Mouse (Mus musculus): Measurements from ENCODE around the gene Psen2.

Psen2 gene

DNA sequence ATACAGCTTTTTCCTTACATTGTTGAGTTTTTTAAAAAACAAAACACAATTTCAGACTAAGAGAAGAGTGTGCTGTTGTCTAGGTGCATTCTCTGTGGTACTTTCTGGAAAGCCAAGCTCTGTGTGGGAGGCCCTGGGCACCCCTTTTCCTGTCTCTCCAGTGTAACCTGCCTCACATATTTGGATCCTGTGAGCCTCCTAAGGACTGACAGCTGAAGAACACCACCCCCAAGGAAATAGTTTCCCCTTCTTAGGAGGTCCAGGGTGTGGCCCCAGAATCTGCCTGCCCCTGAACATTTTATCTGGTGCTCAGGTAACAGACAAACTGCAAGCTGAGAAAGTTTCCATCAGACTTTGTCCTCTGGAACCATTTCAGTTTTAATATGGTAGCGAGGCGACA is 5.8 kb upstream of the Psen2 start:
- DNase-seq: no peak

DNA sequence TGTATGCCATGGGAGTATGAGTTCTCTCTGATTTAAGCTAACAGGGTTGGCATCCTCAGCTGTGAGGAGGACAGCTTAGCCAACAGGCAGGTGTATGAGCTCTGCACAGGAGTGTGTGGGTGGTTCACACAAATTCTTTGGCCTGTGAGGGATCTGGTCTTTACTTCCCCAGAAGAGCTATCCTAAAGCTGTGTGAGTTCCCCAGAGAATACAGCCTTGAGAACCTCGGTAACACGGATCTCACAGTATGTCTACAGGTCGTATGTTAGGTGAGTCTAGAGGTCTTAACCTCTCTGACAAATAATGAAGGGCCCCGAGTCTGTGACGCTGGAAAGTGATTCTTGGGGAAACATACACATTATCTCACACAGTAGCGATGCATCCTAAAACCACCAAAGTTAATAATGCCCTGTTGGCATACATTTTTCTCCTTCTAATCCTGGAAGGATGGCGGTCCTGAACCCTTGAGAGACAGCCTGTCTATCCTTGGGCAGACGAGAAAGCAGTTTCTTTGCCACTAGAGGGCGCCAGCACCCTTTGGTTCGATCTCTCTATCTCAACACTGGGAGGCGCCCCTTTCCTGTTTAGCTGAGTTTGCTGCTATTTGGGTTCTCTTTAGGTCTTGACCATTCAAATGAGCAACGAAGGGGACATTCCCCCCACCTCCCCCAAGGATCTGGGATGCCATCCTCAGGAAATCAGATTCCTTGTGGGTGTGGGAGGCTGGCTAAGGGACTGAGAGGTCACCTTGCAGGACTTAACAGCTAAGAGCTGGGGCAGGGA is 5.2 kb upstream of the Psen2 start:
- peak; percentile 75 to 88 for DNase-seq

DNA sequence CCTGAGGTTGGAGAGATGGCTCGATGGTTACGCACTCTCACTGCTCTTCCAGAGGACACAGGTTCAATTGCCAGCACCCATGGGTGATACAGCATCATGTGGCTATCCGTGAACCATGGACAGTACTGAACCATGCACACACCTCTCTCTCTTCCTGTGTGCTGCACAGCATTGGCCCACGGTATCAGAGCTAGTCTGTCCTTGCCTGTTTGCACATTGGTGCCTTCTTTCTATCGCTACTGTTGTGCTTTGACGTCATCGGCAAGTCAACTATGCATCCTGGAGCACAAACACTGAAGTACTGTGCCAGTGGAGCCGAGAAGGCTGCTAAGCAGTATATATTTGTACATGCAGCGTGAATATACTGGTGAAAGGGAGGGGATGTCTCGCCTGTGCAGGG is 3.9 kb upstream of the Psen2 start:
- no peak for DNase-seq

GRCm38 (mm10) chr1:180265399-180265798 is 2.2 kb upstream of the Psen2 start:
- peak in 1 of 2 experiments; percentile 62 for DNase-seq

DNA sequence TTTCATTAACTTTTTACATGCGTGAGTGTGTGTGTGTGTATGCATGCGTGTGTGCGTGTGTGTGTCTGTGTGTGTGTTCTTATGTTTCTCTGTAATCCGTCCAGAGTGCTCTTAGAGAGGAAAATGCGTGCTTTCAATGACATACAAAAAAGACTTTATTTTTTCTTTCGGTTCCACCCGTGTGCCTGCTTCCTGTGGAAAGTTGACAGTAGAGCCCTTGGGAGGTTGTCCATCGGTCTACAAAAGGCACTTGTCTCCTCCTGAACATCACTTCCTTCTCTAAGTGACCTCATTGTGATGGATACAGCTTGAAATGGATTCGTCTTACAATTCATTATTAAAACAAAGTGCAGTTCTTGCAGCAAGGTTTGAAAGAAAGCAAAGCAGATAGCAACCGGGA is 1.6 kb upstream of the Psen2 start:
- DNase-seq: no peak

GRCm38 (mm10) chr1:180264389-180264788 is 1.2 kb upstream of the Psen2 start:
- no peak for DNase-seq

DNA sequence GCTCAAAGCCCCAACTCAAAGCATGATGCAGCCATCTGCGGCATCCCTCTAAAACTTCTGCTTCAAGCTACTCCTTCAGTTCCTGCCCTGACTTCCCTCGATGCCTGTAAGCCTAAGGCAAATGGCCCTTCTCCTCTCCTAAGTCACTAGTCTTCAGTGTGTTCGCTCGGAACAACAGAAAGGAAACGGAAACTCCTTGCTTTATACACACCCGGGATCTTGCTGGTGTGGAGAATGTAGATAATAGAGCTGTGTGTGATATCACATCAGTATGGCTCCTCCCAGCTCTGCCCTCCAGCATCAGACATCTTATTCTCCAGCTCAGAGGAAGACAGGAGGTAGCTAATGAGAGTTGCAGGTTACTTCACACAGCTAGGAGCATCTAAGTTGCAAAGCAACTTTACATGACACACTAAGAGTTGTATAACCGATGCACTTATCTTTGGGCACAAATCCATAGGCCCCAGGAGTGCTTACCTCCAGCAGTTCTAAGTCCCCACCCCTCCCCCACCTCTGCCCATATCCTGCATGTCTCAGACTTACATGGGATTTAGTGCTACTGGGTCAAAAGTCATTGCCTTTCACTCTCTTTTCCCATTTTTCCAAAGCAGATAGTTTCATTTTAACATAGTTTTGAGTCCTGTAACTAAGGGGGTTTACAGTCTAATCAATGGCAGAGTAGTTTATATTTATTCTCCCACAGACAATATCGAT is 1.2 kb downstream of the Psen2 start:
- no peak for DNase-seq

DNA sequence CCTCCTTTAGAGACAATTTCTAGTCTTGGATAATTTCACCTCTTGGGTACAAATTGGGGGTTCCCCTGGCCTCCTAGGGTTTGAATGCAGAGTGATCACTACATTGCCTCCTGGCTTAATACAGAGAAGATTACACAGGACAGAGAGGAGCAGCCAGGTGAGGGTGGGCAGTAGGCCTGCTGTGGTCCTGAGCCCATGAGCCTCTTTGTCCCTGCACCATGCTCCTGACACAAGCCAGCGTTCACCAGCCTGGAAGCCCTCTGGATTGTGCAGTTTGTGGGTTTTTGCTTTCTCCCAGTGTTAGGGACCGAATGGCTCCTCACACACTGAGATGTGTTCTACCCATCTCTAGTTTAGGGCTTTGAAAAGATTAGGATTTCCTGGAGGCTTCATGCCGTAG is 1.8 kb downstream of the Psen2 start:
- DNase-seq: no peak

- no peak for DNase-seq
These were observed 2.4 kb downstream of the Psen2 start for GRCm38 (mm10) chr1:180260886-180261285.

DNA sequence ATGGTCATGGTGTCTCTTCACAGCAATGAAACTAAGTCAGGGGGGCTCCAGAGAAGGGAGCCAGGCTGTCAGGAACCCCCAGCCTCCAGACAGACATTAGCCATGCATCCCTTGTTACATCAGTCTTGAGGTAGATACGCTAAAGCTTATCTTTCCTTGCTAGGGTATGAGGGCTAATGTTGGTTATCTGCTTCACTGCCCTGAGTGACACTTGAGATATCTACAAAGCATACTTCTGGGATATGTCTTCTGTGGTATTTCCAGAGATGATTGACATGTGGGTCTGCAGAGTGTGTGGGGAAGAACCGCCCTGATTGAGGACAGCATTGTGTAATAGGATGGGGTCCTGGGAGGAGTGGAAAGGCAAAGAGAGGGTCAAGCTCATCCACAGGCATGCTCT is 3.5 kb downstream of the Psen2 start:
- no peak for DNase-seq

- DNase-seq: no peak
These were observed 5.8 kb downstream of the Psen2 start for GRCm38 (mm10) chr1:180257446-180257845.

DNA sequence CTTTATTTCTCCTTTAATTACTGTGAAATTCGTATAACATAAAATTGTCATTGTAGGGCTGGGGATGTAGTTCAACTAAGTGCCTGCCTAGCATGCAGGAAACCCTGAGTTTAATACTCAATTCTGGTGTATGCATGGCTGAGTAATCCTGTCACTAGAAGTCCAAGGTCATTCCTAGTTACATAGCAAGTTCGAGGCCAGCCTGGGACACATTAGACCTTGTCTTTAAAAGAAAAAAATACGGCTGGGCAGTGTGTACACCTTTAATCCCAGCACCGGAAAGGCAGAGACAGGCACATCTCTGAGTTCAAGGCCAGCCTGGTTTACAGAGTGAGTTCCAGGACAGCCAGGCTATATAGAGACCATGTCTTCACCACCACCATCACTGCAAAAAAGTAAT is 6.4 kb downstream of the Psen2 start:
- no peak for DNase-seq

- DNase-seq: peak; percentile 98 to 100
These were observed 7.0 kb downstream of the Psen2 start for GRCm38 (mm10) chr1:180256138-180256674.

DNA sequence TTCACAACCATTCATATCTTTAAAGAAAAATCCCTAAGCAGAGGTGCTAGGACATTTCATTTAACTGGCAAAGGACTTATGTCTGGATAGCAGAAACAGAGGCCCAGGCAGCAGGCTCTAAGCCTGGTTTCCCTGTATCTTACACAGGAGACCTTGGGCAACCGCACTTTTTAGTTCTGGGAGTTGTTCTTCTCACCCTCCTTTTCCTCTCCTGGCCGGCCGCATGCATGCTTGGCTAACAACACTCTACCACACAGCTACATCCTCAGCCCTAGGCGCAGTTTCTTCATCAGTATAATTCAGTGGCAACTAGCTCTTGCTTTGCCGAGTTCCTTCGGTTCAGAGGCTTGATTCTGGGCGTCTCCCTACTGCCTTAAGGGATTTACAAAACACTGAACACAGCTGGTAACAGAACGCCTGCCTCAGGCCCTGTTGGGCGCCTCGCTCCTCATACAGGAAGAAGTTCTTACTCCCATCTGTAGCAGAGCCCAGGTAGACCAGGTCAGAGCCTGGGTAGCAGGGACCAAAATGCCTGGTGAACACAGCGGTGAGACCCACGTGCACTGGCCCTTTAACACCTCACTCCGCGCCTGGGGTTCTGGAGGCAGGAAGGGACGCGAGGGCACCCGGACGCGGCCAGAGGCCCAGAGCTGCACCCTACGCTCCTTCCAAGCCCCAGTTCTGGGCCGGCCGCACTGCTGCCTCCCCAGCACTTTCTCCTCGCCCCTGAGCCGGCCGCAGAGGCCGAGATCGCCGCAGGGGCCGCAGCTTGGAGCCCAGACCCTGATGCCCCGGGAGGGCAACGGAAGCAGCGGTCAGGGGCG is 7.7 kb downstream of the Psen2 start:
- no peak for DNase-seq

- no peak for DNase-seq
These were observed 8.9 kb downstream of the Psen2 start for GRCm38 (mm10) chr1:180254316-180254715.

- no peak for DNase-seq
These were observed 10.5 kb downstream of the Psen2 start for GRCm38 (mm10) chr1:180252656-180253190.

DNA sequence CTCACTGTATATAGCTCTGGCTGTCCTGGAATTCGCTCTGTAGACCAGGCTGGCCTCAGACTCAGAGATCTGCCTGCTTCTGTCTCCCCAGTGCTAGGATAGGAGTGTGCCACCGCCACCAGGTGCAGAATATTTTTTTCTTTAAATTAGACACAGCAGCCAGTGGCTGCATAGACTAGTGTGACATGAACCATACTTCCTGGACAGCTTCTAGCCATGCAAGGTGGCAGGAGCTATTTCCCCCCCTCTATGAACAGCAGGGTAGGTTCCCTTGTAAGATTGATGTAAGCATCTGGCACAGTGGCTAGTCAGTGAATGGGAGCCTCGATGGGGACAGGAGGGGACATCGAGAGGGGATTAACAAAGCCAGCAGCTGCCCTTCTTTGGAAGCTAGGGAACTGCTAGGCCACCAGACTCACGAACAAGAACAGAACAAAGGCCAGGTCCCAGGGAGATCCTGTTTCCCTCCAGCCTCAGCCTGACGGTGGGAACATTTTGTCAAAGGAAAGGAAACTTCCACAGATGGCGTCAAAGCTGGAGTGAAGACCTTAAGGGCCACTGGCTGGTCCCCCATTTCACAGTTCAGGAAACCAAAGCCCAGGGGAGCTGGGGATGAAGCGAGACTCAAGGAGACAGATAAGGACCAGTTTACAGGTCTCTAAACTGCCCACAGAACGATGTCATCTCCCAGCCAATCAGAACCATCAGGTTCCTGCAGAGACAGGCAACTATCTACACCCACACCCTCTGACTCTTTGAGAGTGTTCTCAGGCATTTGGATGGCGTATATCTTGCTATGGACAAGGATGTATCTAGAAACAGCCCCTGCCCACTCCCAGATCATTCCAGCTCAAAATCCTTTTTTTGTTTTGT is 11.8 kb downstream of the Psen2 start:
- DNase-seq: peak in 1 of 2 experiments; percentile 41

- DNase-seq: no peak
These were observed 12.8 kb downstream of the Psen2 start for GRCm38 (mm10) chr1:180250441-180250830.

- peak; percentile 35 to 36 for DNase-seq
These were observed 13.4 kb downstream of the Psen2 start for GRCm38 (mm10) chr1:180249666-180250440.

DNA sequence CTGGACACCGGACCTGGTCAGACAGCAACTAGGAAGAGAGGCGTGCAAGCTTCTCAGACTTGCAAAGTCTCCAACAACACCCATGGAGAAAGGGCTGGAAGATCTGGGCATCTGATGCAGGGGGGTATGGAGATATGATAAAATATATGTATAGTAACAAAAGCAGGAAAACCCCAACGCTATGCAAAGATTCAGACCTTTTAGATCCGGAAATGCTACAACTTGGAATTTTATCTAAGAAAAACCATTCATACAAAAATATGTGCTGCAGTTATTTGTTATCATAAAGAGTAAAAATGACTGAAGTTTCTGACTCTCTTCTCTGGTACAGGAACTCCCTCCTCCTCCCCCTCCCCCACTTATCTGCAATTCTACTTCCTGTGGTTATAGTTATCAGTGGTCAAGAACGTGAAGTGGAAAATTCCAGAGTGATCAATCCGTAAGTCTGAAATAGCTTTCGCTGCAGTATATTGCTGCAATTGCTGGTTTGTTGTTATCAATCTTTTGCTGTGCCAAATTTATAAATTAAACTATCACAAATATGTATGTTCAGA is 14.6 kb downstream of the Psen2 start:
- no peak for DNase-seq

DNA sequence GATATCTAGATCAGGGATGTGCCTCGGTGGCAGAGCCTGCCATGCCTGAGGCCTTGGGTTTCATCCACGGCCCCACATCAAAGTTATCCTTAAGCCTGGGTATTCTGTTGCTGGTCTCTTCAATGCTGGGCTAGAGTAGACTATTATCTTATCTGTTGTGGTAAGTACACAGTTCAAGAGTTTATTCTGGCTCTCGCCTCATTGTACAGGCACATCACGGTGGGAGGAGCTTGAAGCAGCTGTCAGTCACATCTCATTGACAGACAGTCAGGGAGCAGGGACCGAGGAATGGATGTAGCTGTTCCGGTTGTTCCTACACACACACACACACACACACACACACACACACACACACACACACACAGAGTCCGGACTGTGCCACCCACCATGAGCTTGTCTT is 15.3 kb downstream of the Psen2 start:
- DNase-seq: no peak

Measured in spleen, adult 18-20 months (tissue).